Mouse (Mus musculus): ENCODE measurements around the gene Mapre3.

DNA sequence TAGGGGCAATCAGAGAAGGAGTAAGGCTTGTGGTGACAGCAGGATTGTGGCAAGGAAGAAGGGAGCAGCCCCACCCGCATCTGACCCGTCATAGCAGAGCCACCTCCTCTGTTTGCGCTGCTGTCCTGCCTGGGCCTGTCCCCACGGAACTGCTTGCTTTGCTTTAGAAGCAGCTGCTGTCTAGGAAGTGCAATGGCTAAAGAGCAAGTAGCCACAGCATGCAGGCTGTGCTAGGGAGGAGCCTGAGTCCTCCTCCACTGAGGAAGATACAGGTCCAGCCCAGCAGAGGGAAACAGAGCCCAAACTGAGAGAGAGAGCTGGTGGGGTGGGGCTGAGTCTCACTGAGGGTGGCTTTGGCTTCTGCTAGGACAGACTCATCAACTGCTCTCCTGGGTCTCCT, 49.4 kb downstream of the Mapre3 start:
- TF ChIP-seq CTCF (IDR thresholded peaks at IDR 0.05; ENCODE audit: insufficient read depth, low read length) (no peak), POLR2A (IDR thresholded peaks at IDR 0.05; ENCODE audit: borderline replicate concordance, extremely low read depth, low read depth, low read length) (no peak)
